Mouse (Mus musculus) kidney, adult 2 months (tissue): ENCODE measurements around the gene C130050O18Rik. TPM values are rescaled to one million over a fixed set of nuclear protein-coding genes. Genes with fewer than 3 reads are reported as not detected.

ENCODE experiments used
- DNase-seq: peaks from one replicate; pipeline ENCODE4 v3.0.0; 2021
- H3K27ac ChIP-seq: fragments of 200-500 bp; 2 replicates; pipeline ENCODE4 v1.5.1; 2012; ENCODE audit warnings: low read depth, low read length, control low read depth, inconsistent platforms; ENCODE audit not compliant: insufficient read depth
- H3K27me3 ChIP-seq: fragments of 200-500 bp; replicated peaks from 2 replicates; pipeline ENCODE4 v1.6.1; 2012; ENCODE audit warnings: mild to moderate bottlenecking, moderate library complexity, low read length, inconsistent platforms; ENCODE audit not compliant: control insufficient read depth, insufficient read depth
- H3K36me3 ChIP-seq: fragments of 200-500 bp; 2 replicates; pipeline ENCODE4 v1.6.1; 2012; ENCODE audit warnings: mild to moderate bottlenecking, moderate library complexity, low read length, inconsistent platforms; ENCODE audit not compliant: control insufficient read depth, insufficient read depth
- H3K4me1 ChIP-seq: fragments of 200-500 bp; 2 replicates; pipeline ENCODE4 v1.6.1; 2011; ENCODE audit warnings: low read length; ENCODE audit not compliant: control insufficient read depth, insufficient read depth
- H3K4me3 ChIP-seq: fragments of 200-500 bp; 2 replicates; pipeline ENCODE4 v1.5.1; 2011; ENCODE audit warnings: mild to moderate bottlenecking, low read depth, low read length, control low read depth; ENCODE audit not compliant: insufficient read depth
- CTCF ChIP-seq: fragments of 200-500 bp; conservative IDR thresholded peaks from 2 replicates; pipeline ENCODE4 v1.5.1; 2011; ENCODE audit warnings: low read depth, mild to moderate bottlenecking, control low read depth, low read length, moderate library complexity, mixed read lengths; ENCODE audit not compliant: insufficient read depth, insufficient read length
- POLR2A ChIP-seq: fragments of 200-500 bp; IDR thresholded peaks from one replicate; pipeline ENCODE4 v1.6.1; 2011; ENCODE audit warnings: low read depth, low read length, control low read depth
- WGBS: fragments of 180-500 bp; shearing (Covaris S2); methylation state at CpG from one replicate; pipeline ENCODE4 v1.1.7; 2018; 5-methylcytosine and 5-hydroxymethylcytosine counted together
- polyA plus RNA-seq: library from polyadenylated mRNA; depleted of rRNA; stranded (reverse); fragments of >200 nt; gene quantifications from 2 replicates; pipeline ENCODE4 v1.2.3, GENCODE M21; 2012

Gene C130050O18Rik
- polyA plus RNA-seq, 1 experiment, result 3.0 TPM

GRCm38 (mm10) chr5:139417480-139417879 is 12.4 kb downstream of the C130050O18Rik start:
- no peak for DNase-seq
- TF ChIP-seq POLR2A (no peak), CTCF (0 out of 2 replicates have a peak, but pooled peaks have one; percentile 3)
- Histone ChIP-seq H3K27ac (no peak overlapping the region), H3K36me3 (no peaks in the 10 kb centered on the region), H3K4me1 (no peaks in the 10 kb centered on the region), H3K27me3 (no peaks in the 10 kb centered on the region), H3K4me3 (no peak overlapping the region)
- WGBS, result 95% methylated on average over 3 of the region's 3 CpGs

- DNase-seq, result no peak
- Histone ChIP-seq H3K27ac (no peak overlapping the region), H3K4me1 (no peaks in the 10 kb centered on the region), H3K36me3 (no peaks in the 10 kb centered on the region), H3K27me3 (no peaks in the 10 kb centered on the region), H3K4me3 (no peak overlapping the region)
- 86% methylated on average over 2 of the region's 2 CpGs for WGBS
- TF ChIP-seq POLR2A, result no peak
- TF ChIP-seq CTCF, result no peak
These were observed 13.0 kb downstream of the C130050O18Rik start for GRCm38 (mm10) chr5:139418110-139418509.

- 65% methylated on average over 3 of the region's 3 CpGs for WGBS
- no peak overlapping the region for H3K27ac ChIP-seq
- H3K4me1 ChIP-seq, result no peaks in the 10 kb centered on the region
- TF ChIP-seq POLR2A, result no peak
- no peak for TF ChIP-seq CTCF
- H3K4me3 ChIP-seq, result no peak overlapping the region
- no peaks in the 10 kb centered on the region for H3K27me3 ChIP-seq
- DNase-seq, result no peak
- H3K36me3 ChIP-seq, result no peaks in the 10 kb centered on the region
These were observed 13.6 kb downstream of the C130050O18Rik start for GRCm38 (mm10) chr5:139418633-139419032.

- Histone ChIP-seq H3K4me3 (peak within 1 kb of the TSS; percentile 23; the same call in 1 of the 2 replicates), H3K36me3 (no peaks in the 10 kb centered on the region), H3K27me3 (no peaks in the 10 kb centered on the region), H3K4me1 (no peaks in the 10 kb centered on the region), H3K27ac (no peak within 1 kb of the TSS)
- 47% methylated on average over 21 of the region's 21 CpGs for WGBS
- no peak for DNase-seq
- TF ChIP-seq POLR2A (no peak), CTCF (no peak)
These were observed 18.2 kb downstream of the C130050O18Rik start, which contains the start of gene Gper1 for GRCm38 (mm10) chr5:139423026-139423865. Gper1 (plus strand) TSS chr5:139423151.

GRCm38 (mm10) chr5:139425198-139425597 is 20.1 kb downstream of the C130050O18Rik start:
- Histone ChIP-seq H3K27me3 (no peaks in the 10 kb centered on the region), H3K27ac (no peak overlapping the region), H3K36me3 (no peaks in the 10 kb centered on the region), H3K4me3 (no peak overlapping the region), H3K4me1 (peaks cover 2% of the 10 kb centered on the region; the same call in 1 of the 2 replicates)
- DNase-seq, result no peak
- WGBS, result 39% methylated on average over 9 of the region's 9 CpGs
- TF ChIP-seq POLR2A, result no peak
- TF ChIP-seq CTCF, result no peak

GRCm38 (mm10) chr5:139427001-139427400 is 21.9 kb downstream of the C130050O18Rik start:
- no peak overlapping the region for H3K4me3 ChIP-seq
- no peaks in the 10 kb centered on the region for H3K27me3 ChIP-seq
- no peaks in the 10 kb centered on the region for H3K36me3 ChIP-seq
- 88% methylated on average over 9 of the region's 9 CpGs for WGBS
- TF ChIP-seq POLR2A, result no peak
- peaks cover 3% of the 10 kb centered on the region; the same call in 1 of the 2 replicates for H3K4me1 ChIP-seq
- no peak for DNase-seq
- no peak overlapping the region for H3K27ac ChIP-seq

GRCm38 (mm10) chr5:139427989-139428388 is 22.9 kb downstream of the C130050O18Rik start:
- no peaks in the 10 kb centered on the region for H3K27me3 ChIP-seq
- no peak overlapping the region for H3K27ac ChIP-seq
- DNase-seq, result no peak
- no peaks in the 10 kb centered on the region for H3K36me3 ChIP-seq
- TF ChIP-seq POLR2A (no peak), CTCF (no peak)
- peaks cover 3% of the 10 kb centered on the region; the same call in 1 of the 2 replicates for H3K4me1 ChIP-seq
- no peak overlapping the region for H3K4me3 ChIP-seq
- WGBS, result 68% methylated on average over 9 of the region's 9 CpGs
